Mouse (Mus musculus) thymus, postnatal 0 days (tissue): Measurements from ENCODE around the gene Etv6. TPM values are rescaled to one million over a fixed set of nuclear protein-coding genes. Genes with fewer than 3 reads are reported as not detected.

ENCODE experiments used
- DNase-seq: peaks from one replicate; pipeline ENCODE4 v3.0.0-alpha.2; 2015; ENCODE audit warnings: low spot score
- polyA plus RNA-seq: library from polyadenylated mRNA; unstranded; fragments of >200 nt; fragmentation: Nextera tagmentation; extraction: Ambion mirVana; gene quantifications from 2 replicates; pipeline ENCODE4 v1.2.1, GENCODE M21; 2015

Etv6 gene
- polyA plus RNA-seq, 1 experiment from 2014 or later = 12.1 TPM

GRCm38 (mm10) chr6:134140718-134141615, 105.5 kb downstream of the Etv6 start:
- no peak for DNase-seq

GRCm38 (mm10) chr6:134141616-134142165, 106.2 kb downstream of the Etv6 start:
- DNase-seq = no peak

DNA sequence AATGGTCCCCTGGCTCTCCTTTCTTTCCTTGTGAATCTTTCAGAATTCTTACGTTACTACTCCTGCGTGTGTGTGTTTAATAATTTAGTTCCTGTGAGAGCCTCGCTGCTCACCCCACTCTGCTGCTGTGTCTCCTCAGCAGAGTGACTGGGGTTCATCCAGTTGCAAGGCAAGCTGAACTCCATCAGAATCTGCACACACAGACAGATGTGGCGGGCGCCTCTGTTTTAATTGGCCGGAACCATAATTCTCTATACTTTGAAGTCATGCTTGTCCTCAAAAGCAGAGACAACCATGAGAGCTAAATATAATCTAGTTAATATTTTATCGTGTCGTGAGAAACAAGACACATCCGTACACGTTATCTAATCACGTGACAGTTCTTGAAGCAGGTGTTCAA, 107.2 kb downstream of the Etv6 start:
- DNase-seq = no peak

- no peak for DNase-seq
These were observed 108.2 kb downstream of the Etv6 start for GRCm38 (mm10) chr6:134143649-134144097.

- DNase-seq = no peak
These were observed 109.0 kb downstream of the Etv6 start for GRCm38 (mm10) chr6:134144231-134145130.

DNA sequence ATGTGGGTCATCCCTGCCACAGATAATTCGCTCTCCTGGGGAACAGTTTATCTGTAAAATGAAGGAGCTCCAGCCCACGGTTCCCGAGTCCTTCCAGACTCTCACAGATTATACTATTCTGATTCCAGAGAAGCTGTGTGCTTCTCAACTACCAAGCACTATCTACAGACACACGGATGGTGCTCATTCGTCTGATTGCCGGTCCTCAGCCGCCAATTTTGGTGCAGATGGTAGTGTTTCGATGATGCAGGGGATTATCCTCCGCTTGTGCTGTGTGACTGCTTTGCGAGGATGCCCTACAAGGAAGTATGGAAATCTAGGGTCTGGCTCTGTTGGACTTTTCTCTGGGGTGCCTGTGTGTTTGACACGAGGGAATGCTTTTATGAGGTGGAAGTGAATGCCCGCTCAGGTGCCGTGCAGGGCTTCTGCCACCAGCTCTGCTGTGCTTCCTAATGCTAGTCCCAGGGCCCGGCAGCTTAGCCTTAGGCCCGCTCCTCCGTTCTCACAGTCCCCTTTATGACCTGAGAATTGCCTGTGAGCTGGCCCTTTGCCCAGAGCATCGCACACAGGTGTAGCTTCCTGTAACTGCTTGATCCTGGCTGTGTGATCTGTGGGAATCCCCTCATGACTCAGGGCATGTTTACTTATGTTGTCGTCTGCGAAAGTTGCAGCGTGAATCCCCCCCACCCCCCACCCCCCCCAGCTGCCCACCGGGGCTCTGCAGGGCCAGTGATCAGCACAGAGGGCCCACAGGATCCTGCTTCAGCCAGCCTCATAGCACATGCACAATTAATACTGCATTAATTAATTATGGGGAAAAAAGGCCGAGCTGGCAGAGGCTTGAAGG, 112.3 kb downstream of the Etv6 start:
- DNase-seq = peak; percentile 14

DNA sequence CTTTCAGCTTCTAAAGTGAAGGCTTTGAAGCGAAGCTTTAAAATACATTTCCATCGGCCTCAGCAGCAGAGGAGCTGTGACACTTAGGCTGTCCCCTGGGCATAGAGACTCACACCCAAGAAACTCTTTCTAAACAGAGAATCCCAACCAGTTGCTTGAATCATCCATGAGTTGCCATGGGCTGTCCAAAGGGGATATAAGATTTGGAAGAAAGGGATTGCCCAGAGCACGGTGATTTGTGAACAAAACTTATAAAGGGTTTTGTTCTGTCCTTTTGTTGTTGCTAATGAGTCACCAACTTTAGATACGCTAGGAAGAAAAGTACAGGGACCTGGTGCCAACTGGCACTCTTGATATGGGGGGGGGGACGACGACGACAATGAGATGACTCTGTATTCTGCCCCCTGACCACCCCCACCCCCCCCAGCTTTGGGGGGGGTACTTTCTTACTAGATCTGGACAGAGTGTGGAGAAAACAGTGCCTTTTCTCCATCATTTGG, 113.0 kb downstream of the Etv6 start:
- no peak for DNase-seq

GRCm38 (mm10) chr6:134149606-134150005, 114.1 kb downstream of the Etv6 start:
- DNase-seq = no peak

DNA sequence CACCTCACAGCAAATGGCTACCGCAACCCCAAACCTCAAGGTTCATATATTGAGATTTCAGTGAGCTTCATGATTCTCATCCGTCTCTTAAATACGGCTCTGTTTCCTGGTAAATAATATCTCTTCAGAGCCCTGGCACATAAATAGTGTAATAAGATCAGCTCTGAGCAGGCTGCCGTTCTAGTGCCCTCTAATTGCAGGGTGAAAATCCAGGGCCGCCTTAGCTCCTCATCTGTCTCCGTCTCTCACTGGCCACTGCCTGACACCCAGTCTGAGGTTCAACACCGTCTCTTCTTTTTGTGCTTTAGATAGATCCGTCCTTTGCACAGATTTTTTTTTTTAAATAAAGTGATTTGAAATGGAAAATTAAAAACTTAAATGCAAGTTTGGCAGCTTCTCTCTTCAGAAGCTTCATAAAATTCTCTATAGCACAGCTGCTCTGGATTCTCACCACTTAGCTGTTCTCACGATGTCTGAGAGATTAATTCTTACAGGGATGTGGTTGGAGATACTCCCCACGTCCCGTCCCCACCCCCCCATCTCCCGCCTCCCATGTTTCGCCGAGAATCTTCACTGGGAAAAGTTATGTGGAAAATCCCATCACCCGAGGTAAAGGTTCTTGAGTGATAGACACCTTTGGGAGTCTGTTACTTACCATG, 115.7 kb downstream of the Etv6 start:
- no peak for DNase-seq

DNA sequence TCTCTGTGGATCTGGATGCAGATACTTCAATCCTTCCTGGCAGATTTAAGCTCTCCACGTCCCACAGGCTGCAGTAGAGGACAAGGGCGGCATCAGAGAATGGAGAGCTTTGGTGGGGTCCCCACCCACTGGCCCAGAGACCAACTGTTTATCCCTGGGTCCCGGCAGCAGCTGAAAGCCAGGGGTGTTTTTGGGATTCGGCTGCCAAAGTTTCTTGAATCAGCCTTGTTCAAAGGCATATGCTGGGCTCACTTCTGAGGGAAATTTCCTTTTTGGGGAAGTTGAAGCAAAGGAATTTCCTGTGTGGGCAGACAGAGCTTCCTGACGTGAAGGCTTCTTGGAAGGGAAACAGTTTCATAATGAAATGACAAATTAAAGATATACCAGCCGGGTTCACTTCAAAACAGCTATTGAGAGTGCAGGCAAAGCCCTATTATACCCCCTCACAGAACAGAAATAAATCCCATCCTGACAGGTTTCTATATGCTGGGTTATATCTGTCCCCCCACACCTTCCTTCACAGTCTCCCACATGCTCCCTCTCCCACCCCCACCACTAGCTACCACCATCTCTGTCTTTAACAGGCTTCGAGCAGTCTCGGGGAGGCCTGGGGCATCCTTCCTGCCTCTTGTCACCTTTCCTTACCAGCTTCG, 116.5 kb downstream of the Etv6 start:
- DNase-seq = no peak

- DNase-seq = no peak
These were observed 117.0 kb downstream of the Etv6 start for GRCm38 (mm10) chr6:134152539-134152938.

DNA sequence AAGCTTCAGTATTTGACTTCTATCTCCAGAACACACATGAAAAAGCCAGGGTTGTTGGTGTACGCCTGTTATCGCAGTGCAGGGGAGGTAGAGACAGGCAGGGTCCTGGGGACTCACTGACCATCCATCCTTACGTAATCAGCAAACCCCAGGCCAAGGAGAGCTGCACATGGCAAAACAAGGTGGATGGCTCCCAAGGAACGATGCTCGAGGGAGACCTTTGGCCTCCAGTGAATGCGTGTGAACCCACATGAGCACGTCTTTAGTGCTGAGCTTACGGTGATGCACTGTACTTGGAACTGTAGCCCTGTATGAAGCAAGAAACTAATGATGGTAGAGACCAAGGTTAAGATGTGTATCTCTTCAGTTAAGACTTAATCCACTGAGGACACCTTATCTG, 119.2 kb downstream of the Etv6 start:
- DNase-seq = no peak

- DNase-seq = peak; percentile 20
These were observed 120.6 kb downstream of the Etv6 start for GRCm38 (mm10) chr6:134155900-134156623.

DNA sequence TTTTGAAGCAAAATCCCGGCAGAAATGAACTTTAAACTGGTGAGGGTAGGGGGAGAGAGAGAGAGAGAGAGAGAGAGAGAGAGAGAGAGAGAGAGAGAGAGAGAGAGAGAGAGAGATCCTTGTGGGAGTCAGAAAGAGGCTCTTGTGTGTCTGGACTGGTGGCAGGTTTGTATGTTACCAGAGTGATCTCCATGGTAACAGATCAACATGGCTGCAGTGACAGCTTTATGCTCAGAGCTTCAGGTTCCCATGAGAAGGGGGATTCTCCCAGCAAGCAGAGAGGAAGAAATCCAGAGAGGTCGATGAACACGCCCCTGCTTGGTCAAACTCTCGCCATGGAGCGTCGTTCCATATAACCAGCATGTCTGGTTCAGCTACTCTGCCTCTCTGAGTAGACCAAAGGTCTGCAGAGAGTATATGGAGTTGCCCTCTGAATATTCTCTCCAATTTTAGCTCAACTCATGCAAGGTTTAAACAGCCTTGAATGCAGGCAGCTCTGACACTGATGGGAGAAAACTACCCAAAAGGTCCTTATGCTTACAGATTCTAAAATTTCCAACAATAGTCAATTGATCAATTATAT, 122.1 kb downstream of the Etv6 start:
- DNase-seq = no peak

DNA sequence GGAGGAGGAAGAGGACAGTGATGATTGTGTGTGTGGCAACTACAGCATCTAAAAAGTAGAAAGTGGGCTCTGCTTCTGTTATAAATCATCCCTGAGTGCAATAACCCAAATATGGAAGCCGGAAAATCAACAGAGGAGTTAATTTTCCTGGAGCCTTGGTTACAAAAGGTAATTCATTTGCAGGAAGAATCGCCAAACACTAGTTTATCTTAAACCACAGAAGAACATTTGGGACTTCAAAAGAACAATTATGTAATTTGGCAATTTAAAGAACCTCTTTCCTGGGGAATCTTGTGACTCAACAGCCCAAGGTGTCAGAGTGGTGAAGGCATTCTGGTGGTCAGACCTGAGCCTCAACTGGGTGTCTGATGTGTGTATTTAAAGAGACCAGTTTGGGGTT, 122.7 kb downstream of the Etv6 start:
- DNase-seq = no peak

GRCm38 (mm10) chr6:134159672-134160071, 124.2 kb downstream of the Etv6 start:
- no peak for DNase-seq

DNA sequence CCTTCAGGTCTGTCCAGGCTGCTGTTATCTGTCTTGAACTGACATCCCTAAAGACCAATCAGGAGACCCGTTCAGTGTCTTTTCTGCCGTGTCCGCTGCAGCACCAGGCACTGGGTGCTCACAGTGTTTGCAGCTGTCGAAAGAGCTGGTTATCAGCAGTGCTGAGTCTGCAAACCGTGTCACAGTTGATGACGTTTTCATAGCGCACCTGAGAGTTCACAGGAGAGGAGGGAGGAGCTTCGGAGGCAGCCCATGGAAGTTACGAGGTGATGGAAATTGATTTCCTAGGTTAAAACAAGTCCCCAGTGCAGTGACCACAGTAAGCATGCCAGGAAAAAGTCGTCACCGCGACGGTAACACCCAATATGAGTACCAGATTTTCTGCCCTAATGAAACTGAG, 125.5 kb downstream of the Etv6 start:
- no peak for DNase-seq

DNA sequence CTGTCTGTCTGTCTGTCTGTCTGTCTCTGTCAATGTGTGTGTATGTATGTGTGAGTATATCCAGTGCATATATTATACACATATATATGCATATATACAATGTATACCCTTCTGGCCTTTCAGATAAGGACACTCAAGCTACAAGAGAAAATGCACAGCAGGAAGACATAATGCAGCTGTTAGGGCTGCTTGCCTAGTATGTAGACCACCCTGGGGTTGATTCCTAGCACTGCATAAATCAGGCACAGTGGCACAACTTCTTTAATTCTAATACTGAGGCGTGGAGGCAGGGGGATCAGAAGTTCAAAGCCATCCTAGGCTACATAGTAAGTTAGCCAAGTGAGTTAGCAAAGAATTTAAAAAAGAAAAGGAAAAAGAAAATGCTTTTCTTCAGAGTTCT, 127.8 kb downstream of the Etv6 start:
- no peak for DNase-seq

DNA sequence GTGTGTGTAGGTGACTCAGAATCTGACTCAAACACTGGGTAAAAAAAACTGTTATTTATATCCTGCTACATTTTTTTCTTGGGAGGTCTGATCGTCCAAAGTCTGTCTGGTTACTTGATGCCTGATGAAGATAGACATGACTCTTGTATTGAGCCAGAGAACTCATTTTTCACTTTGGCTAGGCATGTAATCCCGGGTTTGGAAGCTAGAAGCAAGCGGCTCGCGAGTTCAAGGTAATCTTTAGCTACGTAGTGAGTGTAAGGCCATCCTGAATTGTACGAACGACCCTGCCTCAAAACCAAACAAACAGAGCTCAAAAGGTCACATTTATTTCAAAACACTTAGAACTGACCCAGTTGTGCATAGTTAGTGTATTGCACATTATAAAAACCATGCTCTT, 128.9 kb downstream of the Etv6 start:
- DNase-seq = no peak
